Mouse (Mus musculus): ENCODE measurements around the gene Chrna1. TPM values are rescaled to one million over a fixed set of nuclear protein-coding genes. Genes with fewer than 3 reads are reported as not detected.

Gene Chrna1
- polyA plus RNA-seq, 1 experiment from 2014 or later: 0.07 TPM

GRCm38 (mm10) chr2:73545556-73545955 lies 34.6 kb downstream of the Chrna1 start:
- Histone ChIP-seq H3K4me1 (ENCODE audit: control insufficient read depth, insufficient read depth, low read length) (peaks cover 2% of the 10 kb centered on the region; the same call in 1 of the 2 replicates), H3K9me3 (ENCODE audit: control insufficient read depth, low read depth, low read length) (no peaks in the 10 kb centered on the region), H3K4me3 (ENCODE audit: low read depth, low read length) (no peak overlapping the region), H3K9ac (replicated peaks; ENCODE audit: low read depth, low read length) (no peak overlapping the region), H3K36me3 (ENCODE audit: control insufficient read depth, insufficient read depth, low read length) (no peaks in the 10 kb centered on the region), H3K27me3 (ENCODE audit: control insufficient read depth, insufficient read depth, low read length) (no peaks in the 10 kb centered on the region), H3K27ac (ENCODE audit: low read length) (no peak overlapping the region), H3K4me2 (replicated peaks; ENCODE audit: low read depth, low read length) (no peak overlapping the region)
- no peak for ATAC-seq (ENCODE audit: insufficient number of reproducible peaks, insufficient read depth, low FRiP score, low read depth)
- WGBS: 82% methylated on average over 2 of the region's 2 CpGs

- WGBS: 30% methylated on average over 16 of the region's 16 CpGs
- Histone ChIP-seq H3K9ac (replicated peaks; ENCODE audit: low read depth, low read length) (no peak overlapping the region), H3K27ac (ENCODE audit: low read length) (no peak overlapping the region), H3K4me2 (replicated peaks; ENCODE audit: low read depth, low read length) (peak overlapping the region; percentile 19; the same call in 1 of the 2 replicates), H3K4me1 (ENCODE audit: control insufficient read depth, insufficient read depth, low read length) (peaks cover 6% of the 10 kb centered on the region; the same call in 1 of the 2 replicates), H3K4me3 (ENCODE audit: low read depth, low read length) (no peak overlapping the region), H3K9me3 (ENCODE audit: control insufficient read depth, low read depth, low read length) (no peaks in the 10 kb centered on the region), H3K27me3 (ENCODE audit: control insufficient read depth, insufficient read depth, low read length) (no peaks in the 10 kb centered on the region), H3K36me3 (ENCODE audit: control insufficient read depth, insufficient read depth, low read length) (no peaks in the 10 kb centered on the region)
- ATAC-seq (ENCODE audit: insufficient number of reproducible peaks, insufficient read depth, low FRiP score, low read depth): no peak
Observed at GRCm38 (mm10) chr2:73540450-73541162, 39.5 kb downstream of the Chrna1 start.

GRCm38 (mm10) chr2:73539697-73540096 lies 40.4 kb downstream of the Chrna1 start:
- ATAC-seq (ENCODE audit: insufficient number of reproducible peaks, insufficient read depth, low FRiP score, low read depth): no peak
- Histone ChIP-seq H3K4me3 (ENCODE audit: low read depth, low read length) (no peak overlapping the region), H3K9ac (replicated peaks; ENCODE audit: low read depth, low read length) (no peak overlapping the region), H3K4me1 (ENCODE audit: control insufficient read depth, insufficient read depth, low read length) (peaks cover 6% of the 10 kb centered on the region; the same call in 1 of the 2 replicates), H3K9me3 (ENCODE audit: control insufficient read depth, low read depth, low read length) (no peaks in the 10 kb centered on the region), H3K27ac (ENCODE audit: low read length) (no peak overlapping the region), H3K36me3 (ENCODE audit: control insufficient read depth, insufficient read depth, low read length) (no peaks in the 10 kb centered on the region), H3K4me2 (replicated peaks; ENCODE audit: low read depth, low read length) (no peak overlapping the region), H3K27me3 (ENCODE audit: control insufficient read depth, insufficient read depth, low read length) (no peaks in the 10 kb centered on the region)
- 31% methylated on average over 1 of the region's 1 CpGs for WGBS

GRCm38 (mm10) chr2:73539141-73539540 lies 41.0 kb downstream of the Chrna1 start:
- no peaks in the 10 kb centered on the region for H3K9me3 ChIP-seq (ENCODE audit: control insufficient read depth, low read depth, low read length)
- no peak overlapping the region for H3K27ac ChIP-seq (ENCODE audit: low read length)
- H3K9ac ChIP-seq (replicated peaks; ENCODE audit: low read depth, low read length): no peak overlapping the region
- WGBS: 83% methylated on average over 3 of the region's 3 CpGs
- H3K4me3 ChIP-seq (ENCODE audit: low read depth, low read length): no peak overlapping the region
- no peaks in the 10 kb centered on the region for H3K36me3 ChIP-seq (ENCODE audit: control insufficient read depth, insufficient read depth, low read length)
- H3K27me3 ChIP-seq (ENCODE audit: control insufficient read depth, insufficient read depth, low read length): no peaks in the 10 kb centered on the region
- H3K4me1 ChIP-seq (ENCODE audit: control insufficient read depth, insufficient read depth, low read length): peaks cover 6% of the 10 kb centered on the region; the same call in 1 of the 2 replicates
- no peak overlapping the region for H3K4me2 ChIP-seq (replicated peaks; ENCODE audit: low read depth, low read length)
- ATAC-seq (ENCODE audit: insufficient number of reproducible peaks, insufficient read depth, low FRiP score, low read depth): no peak

GRCm38 (mm10) chr2:73538590-73538989 lies 41.5 kb downstream of the Chrna1 start:
- Histone ChIP-seq H3K27me3 (ENCODE audit: control insufficient read depth, insufficient read depth, low read length) (no peaks in the 10 kb centered on the region), H3K9ac (replicated peaks; ENCODE audit: low read depth, low read length) (no peak overlapping the region), H3K9me3 (ENCODE audit: control insufficient read depth, low read depth, low read length) (no peaks in the 10 kb centered on the region), H3K4me1 (ENCODE audit: control insufficient read depth, insufficient read depth, low read length) (peaks cover 6% of the 10 kb centered on the region; the same call in 1 of the 2 replicates), H3K27ac (ENCODE audit: low read length) (no peak overlapping the region), H3K4me2 (replicated peaks; ENCODE audit: low read depth, low read length) (no peak overlapping the region), H3K4me3 (ENCODE audit: low read depth, low read length) (no peak overlapping the region), H3K36me3 (ENCODE audit: control insufficient read depth, insufficient read depth, low read length) (no peaks in the 10 kb centered on the region)
- 0 out of 2 replicates have a peak, but pooled peaks have one; percentile 46 for ATAC-seq (ENCODE audit: insufficient number of reproducible peaks, insufficient read depth, low FRiP score, low read depth)
- 66% methylated on average over 13 of the region's 13 CpGs for WGBS

- H3K4me2 ChIP-seq (replicated peaks; ENCODE audit: low read depth, low read length): no peak overlapping the region
- H3K9ac ChIP-seq (replicated peaks; ENCODE audit: low read depth, low read length): no peak overlapping the region
- H3K27me3 ChIP-seq (ENCODE audit: control insufficient read depth, insufficient read depth, low read length): no peaks in the 10 kb centered on the region
- no peak for ATAC-seq (ENCODE audit: insufficient number of reproducible peaks, insufficient read depth, low FRiP score, low read depth)
- H3K4me3 ChIP-seq (ENCODE audit: low read depth, low read length): no peak overlapping the region
- 80% methylated on average over 15 of the region's 15 CpGs for WGBS
- H3K36me3 ChIP-seq (ENCODE audit: control insufficient read depth, insufficient read depth, low read length): no peaks in the 10 kb centered on the region
- no peaks in the 10 kb centered on the region for H3K9me3 ChIP-seq (ENCODE audit: control insufficient read depth, low read depth, low read length)
- peaks cover 6% of the 10 kb centered on the region; the same call in 1 of the 2 replicates for H3K4me1 ChIP-seq (ENCODE audit: control insufficient read depth, insufficient read depth, low read length)
- H3K27ac ChIP-seq (ENCODE audit: low read length): no peak overlapping the region
Observed at GRCm38 (mm10) chr2:73536091-73536783, 43.9 kb downstream of the Chrna1 start.

GRCm38 (mm10) chr2:73534720-73535119 lies 45.4 kb downstream of the Chrna1 start:
- no peaks in the 10 kb centered on the region for H3K9me3 ChIP-seq (ENCODE audit: control insufficient read depth, low read depth, low read length)
- no peak overlapping the region for H3K9ac ChIP-seq (replicated peaks; ENCODE audit: low read depth, low read length)
- ATAC-seq (ENCODE audit: insufficient number of reproducible peaks, insufficient read depth, low FRiP score, low read depth): no peak
- H3K36me3 ChIP-seq (ENCODE audit: control insufficient read depth, insufficient read depth, low read length): no peaks in the 10 kb centered on the region
- H3K4me2 ChIP-seq (replicated peaks; ENCODE audit: low read depth, low read length): no peak overlapping the region
- H3K4me1 ChIP-seq (ENCODE audit: control insufficient read depth, insufficient read depth, low read length): no peaks in the 10 kb centered on the region
- no peaks in the 10 kb centered on the region for H3K27me3 ChIP-seq (ENCODE audit: control insufficient read depth, insufficient read depth, low read length)
- 83% methylated on average over 10 of the region's 10 CpGs for WGBS
- no peak overlapping the region for H3K27ac ChIP-seq (ENCODE audit: low read length)
- no peak overlapping the region for H3K4me3 ChIP-seq (ENCODE audit: low read depth, low read length)

- no peaks in the 10 kb centered on the region for H3K36me3 ChIP-seq (ENCODE audit: control insufficient read depth, insufficient read depth, low read length)
- H3K27ac ChIP-seq (ENCODE audit: low read length): no peak overlapping the region
- no peak overlapping the region for H3K4me3 ChIP-seq (ENCODE audit: low read depth, low read length)
- no peaks in the 10 kb centered on the region for H3K9me3 ChIP-seq (ENCODE audit: control insufficient read depth, low read depth, low read length)
- H3K9ac ChIP-seq (replicated peaks; ENCODE audit: low read depth, low read length): no peak overlapping the region
- WGBS: 74% methylated on average over 5 of the region's 5 CpGs
- ATAC-seq (ENCODE audit: insufficient number of reproducible peaks, insufficient read depth, low FRiP score, low read depth): no peak
- H3K4me1 ChIP-seq (ENCODE audit: control insufficient read depth, insufficient read depth, low read length): no peaks in the 10 kb centered on the region; the same call in 1 of the 2 replicates
- H3K27me3 ChIP-seq (ENCODE audit: control insufficient read depth, insufficient read depth, low read length): no peaks in the 10 kb centered on the region
- H3K4me2 ChIP-seq (replicated peaks; ENCODE audit: low read depth, low read length): no peak overlapping the region
Observed at GRCm38 (mm10) chr2:73530487-73530886, 49.7 kb downstream of the Chrna1 start.

All from stomach, embryonic 14.5 days (tissue).